Mouse (Mus musculus) stomach, embryonic 16.5 days (tissue): ENCODE measurements at regions not wholly inside any gene's neighbourhood (a gene's known extent, or its start where the extent isn't known, plus 50 kb on each side); places are given as distances from the start of the nearest gene placed in this dataset.
"Not testable (repeated sequence)": the region's sequence is repeated elsewhere in the genome, so short reads cannot be mapped to it uniquely, and the experiment has no call there.

Experiments used
- ATAC-seq: fragments of 200-750 bp; cut with Nextera tagmentation; 2 replicates; pipeline ENCODE4 v1.8.0; 2017; ENCODE audit warnings: moderate number of reproducible peaks, moderate TSS enrichment; ENCODE audit not compliant: insufficient read depth, low FRiP score
- H3K27ac ChIP-seq: fragments of 300-500 bp; sonication (generic); 2 replicates; pipeline ENCODE4 v1.5.1; 2014; ENCODE audit warnings: low read length
- H3K27me3 ChIP-seq: fragments of 300-500 bp; sonication (generic); 2 replicates; pipeline ENCODE4 v1.6.1; 2014; ENCODE audit warnings: low read length, control low read depth, mixed read lengths; ENCODE audit not compliant: control insufficient read depth, insufficient read depth
- H3K36me3 ChIP-seq: fragments of 300-500 bp; sonication (generic); 2 replicates; pipeline ENCODE4 v1.6.1; 2014; ENCODE audit warnings: low read length; ENCODE audit not compliant: control insufficient read depth, insufficient read depth
- H3K4me1 ChIP-seq: fragments of 300-500 bp; sonication (generic); 2 replicates; pipeline ENCODE4 v1.6.1; 2014; ENCODE audit warnings: low read length, control low read depth, mixed read lengths; ENCODE audit not compliant: control insufficient read depth, insufficient read depth
- H3K4me2 ChIP-seq: fragments of 300-500 bp; sonication (generic); 2 replicates; pipeline ENCODE4 v1.6.1; 2014; ENCODE audit warnings: low read depth, low read length, mixed read lengths
- H3K4me3 ChIP-seq: fragments of 300-500 bp; sonication (generic); replicated peaks from 2 replicates; pipeline ENCODE4 v1.5.1; 2014; ENCODE audit warnings: mild to moderate bottlenecking, low read length
- H3K9ac ChIP-seq: fragments of 300-500 bp; sonication (generic); 2 replicates; pipeline ENCODE4 v1.6.1; 2014; ENCODE audit warnings: low read length
- H3K9me3 ChIP-seq: fragments of 300-500 bp; sonication (generic); replicated peaks from 2 replicates; pipeline ENCODE4 v1.6.1; 2016; ENCODE audit warnings: low read length, control low read depth; ENCODE audit not compliant: control insufficient read depth
- WGBS: fragments of 180-500 bp; shearing (Covaris S2); extraction: QIAGEN DNeasy Blood & Tissue Kit; methylation state at CpG from one replicate; pipeline ENCODE4 v1.1.7; 2014; 5-methylcytosine and 5-hydroxymethylcytosine counted together

GRCm38 (mm10) chr14:37430656-37431055 is 295.6 kb upstream of the Ghitm start:
- Histone ChIP-seq H3K4me2 (no peak overlapping the region), H3K27ac (no peak overlapping the region), H3K27me3 (no peaks in the 10 kb centered on the region), H3K4me1 (no peaks in the 10 kb centered on the region), H3K36me3 (no peaks in the 10 kb centered on the region), H3K9ac (no peak overlapping the region), H3K9me3 (no peaks in the 10 kb centered on the region), H3K4me3 (no peak overlapping the region)
- WGBS = 79% methylated on average over 1 of the region's 1 CpGs
- no peak for ATAC-seq

GRCm38 (mm10) chr14:37425506-37425905 is 290.4 kb upstream of the Ghitm start:
- H3K27ac ChIP-seq = no peak overlapping the region
- no peak for ATAC-seq
- H3K4me2 ChIP-seq = no peak overlapping the region
- H3K4me1 ChIP-seq = no peaks in the 10 kb centered on the region
- no peaks in the 10 kb centered on the region for H3K27me3 ChIP-seq
- H3K4me3 ChIP-seq = no peak overlapping the region
- no peaks in the 10 kb centered on the region for H3K9me3 ChIP-seq
- no peak overlapping the region for H3K9ac ChIP-seq
- no peaks in the 10 kb centered on the region for H3K36me3 ChIP-seq

GRCm38 (mm10) chr14:37421566-37421965 is 286.5 kb upstream of the Ghitm start:
- ATAC-seq = no peak
- H3K9me3 ChIP-seq = no peaks in the 10 kb centered on the region

GRCm38 (mm10) chr14:37412583-37412982 is 277.5 kb upstream of the Ghitm start:
- not testable (repeated sequence) for ATAC-seq, H3K27me3 ChIP-seq, H3K27ac ChIP-seq, H3K4me2 ChIP-seq, H3K9ac ChIP-seq, H3K4me1 ChIP-seq, H3K4me3 ChIP-seq, H3K36me3 ChIP-seq, H3K9me3 ChIP-seq
- 31% methylated on average over 1 of the region's 1 CpGs for WGBS

More at GRCm38 (mm10) chr14:37421566-37421965, 286.5 kb upstream of the Ghitm start:
- H3K9ac ChIP-seq = no peak overlapping the region
- no peak overlapping the region for H3K4me3 ChIP-seq
- 38% methylated on average over 2 of the region's 2 CpGs for WGBS
- no peak overlapping the region for H3K4me2 ChIP-seq
- no peaks in the 10 kb centered on the region for H3K4me1 ChIP-seq
- H3K36me3 ChIP-seq = no peaks in the 10 kb centered on the region
- H3K27ac ChIP-seq = no peak overlapping the region
- no peaks in the 10 kb centered on the region for H3K27me3 ChIP-seq

GRCm38 (mm10) chr14:37371972-37372371 is 236.9 kb upstream of the Ghitm start:
- Histone ChIP-seq H3K4me2 (no peak overlapping the region), H3K9me3 (no peaks in the 10 kb centered on the region), H3K27me3 (no peaks in the 10 kb centered on the region), H3K4me1 (no peaks in the 10 kb centered on the region), H3K27ac (no peak overlapping the region), H3K9ac (no peak overlapping the region), H3K36me3 (no peaks in the 10 kb centered on the region), H3K4me3 (no peak overlapping the region)
- ATAC-seq = no peak
- WGBS = 86% methylated on average over 1 of the region's 1 CpGs

GRCm38 (mm10) chr14:37361896-37362295 is 226.8 kb upstream of the Ghitm start:
- 47% methylated on average over 3 of the region's 3 CpGs for WGBS
- H3K4me2 ChIP-seq = no peak overlapping the region
- H3K27ac ChIP-seq = no peak overlapping the region
- no peak overlapping the region for H3K4me3 ChIP-seq
- no peaks in the 10 kb centered on the region for H3K4me1 ChIP-seq
- H3K27me3 ChIP-seq = no peaks in the 10 kb centered on the region
- ATAC-seq = no peak
- H3K36me3 ChIP-seq = no peaks in the 10 kb centered on the region
- no peaks in the 10 kb centered on the region for H3K9me3 ChIP-seq
- H3K9ac ChIP-seq = no peak overlapping the region

GRCm38 (mm10) chr14:37355968-37356704 is 221.1 kb upstream of the Ghitm start:
- WGBS = 41% methylated on average over 9 of the region's 9 CpGs
- no peak for ATAC-seq

GRCm38 (mm10) chr14:37323392-37323791 is 188.3 kb upstream of the Ghitm start:
- Histone ChIP-seq H3K36me3 (no peaks in the 10 kb centered on the region), H3K4me1 (no peaks in the 10 kb centered on the region), H3K9me3 (no peaks in the 10 kb centered on the region), H3K27ac (no peak overlapping the region), H3K27me3 (no peaks in the 10 kb centered on the region), H3K4me3 (no peak overlapping the region), H3K9ac (no peak overlapping the region), H3K4me2 (no peak overlapping the region)
- ATAC-seq = no peak
- WGBS = 34% methylated on average over 4 of the region's 4 CpGs

More at GRCm38 (mm10) chr14:37355968-37356704, 221.1 kb upstream of the Ghitm start:
- H3K36me3 ChIP-seq = no peaks in the 10 kb centered on the region
- H3K9me3 ChIP-seq = no peaks in the 10 kb centered on the region
- H3K9ac ChIP-seq = no peak overlapping the region
- no peaks in the 10 kb centered on the region for H3K4me1 ChIP-seq
- no peak overlapping the region for H3K27ac ChIP-seq
- no peak overlapping the region for H3K4me3 ChIP-seq
- no peaks in the 10 kb centered on the region for H3K27me3 ChIP-seq
- no peak overlapping the region for H3K4me2 ChIP-seq

- no peaks in the 10 kb centered on the region for H3K36me3 ChIP-seq
- H3K4me2 ChIP-seq = no peak overlapping the region
- WGBS = 72% methylated on average over 7 of the region's 7 CpGs
- H3K9me3 ChIP-seq = no peaks in the 10 kb centered on the region
- no peaks in the 10 kb centered on the region for H3K4me1 ChIP-seq
- no peak overlapping the region for H3K27ac ChIP-seq
- no peak overlapping the region for H3K4me3 ChIP-seq
- H3K9ac ChIP-seq = no peak overlapping the region
- no peak for ATAC-seq
- no peaks in the 10 kb centered on the region for H3K27me3 ChIP-seq
Observed at GRCm38 (mm10) chr14:37315239-37315895, 180.3 kb upstream of the Ghitm start.
